Mouse (Mus musculus): ENCODE data around the gene Plpp3. TPM values are rescaled to one million over a fixed set of nuclear protein-coding genes. Genes with fewer than 3 reads are reported as not detected.

The Plpp3 gene
- polyA plus RNA-seq, 1 experiment from 2014 or later = 36.9 TPM

GRCm38 (mm10) chr4:105187873-105188272 lies 30.7 kb downstream of the Plpp3 start:
- H3K27ac ChIP-seq (ENCODE audit: low read depth) = no peak overlapping the region
- H3K36me3 ChIP-seq (ENCODE audit: control insufficient read depth, insufficient read depth, low read length) = no peaks in the 10 kb centered on the region
- H3K9me3 ChIP-seq (ENCODE audit: control insufficient read depth, low read length) = no peaks in the 10 kb centered on the region
- peaks cover 43% of the 10 kb centered on the region for H3K4me1 ChIP-seq (replicated peaks; ENCODE audit: control insufficient read depth, insufficient read depth, low read length)
- no peak overlapping the region for H3K4me2 ChIP-seq (ENCODE audit: low read length)
- WGBS = 62% methylated on average over 7 of the region's 7 CpGs
- no peak overlapping the region for H3K4me3 ChIP-seq (ENCODE audit: low read depth, low read length)
- no peak overlapping the region for H3K9ac ChIP-seq (ENCODE audit: low read length)
- no peaks in the 10 kb centered on the region for H3K27me3 ChIP-seq (replicated peaks; ENCODE audit: control insufficient read depth, insufficient read depth, low read length)
- no peak for DNase-seq (ENCODE audit: low spot score)
- no peak for ATAC-seq (replicated peaks; ENCODE audit: low FRiP score, low TSS enrichment, low read depth)

- Histone ChIP-seq H3K4me1 (replicated peaks; ENCODE audit: control insufficient read depth, insufficient read depth, low read length) (peaks cover 52% of the 10 kb centered on the region), H3K27ac (ENCODE audit: low read depth) (no peak overlapping the region), H3K9ac (ENCODE audit: low read length) (no peak overlapping the region), H3K27me3 (replicated peaks; ENCODE audit: control insufficient read depth, insufficient read depth, low read length) (no peaks in the 10 kb centered on the region), H3K4me3 (ENCODE audit: low read depth, low read length) (no peak overlapping the region), H3K36me3 (ENCODE audit: control insufficient read depth, insufficient read depth, low read length) (no peaks in the 10 kb centered on the region), H3K4me2 (ENCODE audit: low read length) (no peak overlapping the region), H3K9me3 (ENCODE audit: control insufficient read depth, low read length) (no peaks in the 10 kb centered on the region)
- ATAC-seq (replicated peaks; ENCODE audit: low FRiP score, low TSS enrichment, low read depth) = no peak
- 42% methylated on average over 7 of the region's 7 CpGs for WGBS
- no peak for DNase-seq (ENCODE audit: low spot score)
Measured at GRCm38 (mm10) chr4:105188801-105189200, 31.7 kb downstream of the Plpp3 start.

DNA sequence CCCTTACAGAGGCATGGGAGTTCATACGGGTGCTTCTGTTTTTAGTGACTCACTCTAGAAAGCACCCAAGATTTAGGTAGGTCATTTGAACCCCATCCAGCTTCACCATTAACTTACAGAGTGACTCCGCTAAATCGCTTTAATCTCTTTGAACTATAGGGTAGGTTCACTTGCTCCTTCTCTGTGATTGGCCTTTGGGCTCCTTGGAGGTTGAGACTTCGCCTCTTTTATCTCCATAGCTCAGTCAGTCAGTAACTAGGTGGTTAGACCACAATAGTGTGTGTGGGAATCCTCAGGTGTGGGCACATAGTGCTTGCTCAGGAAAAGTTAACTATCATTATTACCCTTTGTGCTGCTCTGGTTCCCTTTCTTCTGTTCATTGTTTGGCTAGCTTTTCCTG lies 33.7 kb downstream of the Plpp3 start:
- WGBS = 64% methylated on average over 4 of the region's 4 CpGs

GRCm38 (mm10) chr4:105191550-105191949 lies 34.4 kb downstream of the Plpp3 start:
- DNase-seq (ENCODE audit: low spot score) = no peak
- H3K4me2 ChIP-seq (ENCODE audit: low read length) = no peak overlapping the region

More for the DNA sequence above, 33.7 kb downstream of the Plpp3 start:
- H3K9ac ChIP-seq (ENCODE audit: low read length) = no peak overlapping the region
- ATAC-seq (replicated peaks; ENCODE audit: low FRiP score, low TSS enrichment, low read depth) (no peak), DNase-seq (ENCODE audit: low spot score) (no peak)
- no peaks in the 10 kb centered on the region for H3K27me3 ChIP-seq (replicated peaks; ENCODE audit: control insufficient read depth, insufficient read depth, low read length)
- peaks cover 59% of the 10 kb centered on the region for H3K4me1 ChIP-seq (replicated peaks; ENCODE audit: control insufficient read depth, insufficient read depth, low read length)
- H3K4me3 ChIP-seq (ENCODE audit: low read depth, low read length) = no peak overlapping the region
- no peak overlapping the region for H3K27ac ChIP-seq (ENCODE audit: low read depth)
- H3K4me2 ChIP-seq (ENCODE audit: low read length) = no peak overlapping the region
- peaks cover 10% of the 10 kb centered on the region; the same call in 1 of the 2 replicates for H3K36me3 ChIP-seq (ENCODE audit: control insufficient read depth, insufficient read depth, low read length)
- no peaks in the 10 kb centered on the region for H3K9me3 ChIP-seq (ENCODE audit: control insufficient read depth, low read length)

GRCm38 (mm10) chr4:105192665-105193064 lies 35.5 kb downstream of the Plpp3 start:
- Histone ChIP-seq H3K9ac (ENCODE audit: low read length) (no peak overlapping the region), H3K4me1 (replicated peaks; ENCODE audit: control insufficient read depth, insufficient read depth, low read length) (peaks cover 60% of the 10 kb centered on the region), H3K4me2 (ENCODE audit: low read length) (no peak overlapping the region), H3K27ac (ENCODE audit: low read depth) (0 out of 2 replicates have a peak overlapping the region, but pooled peaks have one; percentile 12), H3K4me3 (ENCODE audit: low read depth, low read length) (no peak overlapping the region), H3K9me3 (ENCODE audit: control insufficient read depth, low read length) (no peaks in the 10 kb centered on the region), H3K36me3 (ENCODE audit: control insufficient read depth, insufficient read depth, low read length) (peaks cover 19% of the 10 kb centered on the region), H3K27me3 (replicated peaks; ENCODE audit: control insufficient read depth, insufficient read depth, low read length) (no peaks in the 10 kb centered on the region)
- ATAC-seq (replicated peaks; ENCODE audit: low FRiP score, low TSS enrichment, low read depth) (no peak), DNase-seq (ENCODE audit: low spot score) (no peak)
- 8% methylated on average over 5 of the region's 5 CpGs for WGBS

More at GRCm38 (mm10) chr4:105191550-105191949, 34.4 kb downstream of the Plpp3 start:
- 33% methylated on average over 5 of the region's 5 CpGs for WGBS
- Histone ChIP-seq H3K4me1 (replicated peaks; ENCODE audit: control insufficient read depth, insufficient read depth, low read length) (peaks cover 60% of the 10 kb centered on the region), H3K9me3 (ENCODE audit: control insufficient read depth, low read length) (no peaks in the 10 kb centered on the region), H3K27ac (ENCODE audit: low read depth) (no peak overlapping the region), H3K9ac (ENCODE audit: low read length) (no peak overlapping the region), H3K27me3 (replicated peaks; ENCODE audit: control insufficient read depth, insufficient read depth, low read length) (no peaks in the 10 kb centered on the region), H3K36me3 (ENCODE audit: control insufficient read depth, insufficient read depth, low read length) (peaks cover 18% of the 10 kb centered on the region; the same call in 1 of the 2 replicates), H3K4me3 (ENCODE audit: low read depth, low read length) (no peak overlapping the region)
- no peak for ATAC-seq (replicated peaks; ENCODE audit: low FRiP score, low TSS enrichment, low read depth)

- Histone ChIP-seq H3K4me1 (replicated peaks; ENCODE audit: control insufficient read depth, insufficient read depth, low read length) (peaks cover 40% of the 10 kb centered on the region), H3K27me3 (replicated peaks; ENCODE audit: control insufficient read depth, insufficient read depth, low read length) (no peaks in the 10 kb centered on the region), H3K4me2 (ENCODE audit: low read length) (no peak overlapping the region), H3K4me3 (ENCODE audit: low read depth, low read length) (no peak overlapping the region), H3K36me3 (ENCODE audit: control insufficient read depth, insufficient read depth, low read length) (peaks cover 29% of the 10 kb centered on the region), H3K27ac (ENCODE audit: low read depth) (no peak overlapping the region), H3K9me3 (ENCODE audit: control insufficient read depth, low read length) (no peaks in the 10 kb centered on the region), H3K9ac (ENCODE audit: low read length) (no peak overlapping the region)
- WGBS = 76% methylated on average over 9 of the region's 9 CpGs
- DNase-seq (ENCODE audit: low spot score) (no peak), ATAC-seq (replicated peaks; ENCODE audit: low FRiP score, low TSS enrichment, low read depth) (no peak)
Measured at GRCm38 (mm10) chr4:105195256-105195655, 38.1 kb downstream of the Plpp3 start.

- no peak for ATAC-seq (replicated peaks; ENCODE audit: low FRiP score, low TSS enrichment, low read depth)
Measured at GRCm38 (mm10) chr4:105196099-105196498, 39.0 kb downstream of the Plpp3 start.

GRCm38 (mm10) chr4:105196993-105197765 lies 40.0 kb downstream of the Plpp3 start:
- no peak overlapping the region for H3K4me2 ChIP-seq (ENCODE audit: low read length)
- peaks cover 29% of the 10 kb centered on the region for H3K36me3 ChIP-seq (ENCODE audit: control insufficient read depth, insufficient read depth, low read length)
- no peak overlapping the region for H3K9ac ChIP-seq (ENCODE audit: low read length)
- no peaks in the 10 kb centered on the region for H3K9me3 ChIP-seq (ENCODE audit: control insufficient read depth, low read length)
- H3K4me1 ChIP-seq (replicated peaks; ENCODE audit: control insufficient read depth, insufficient read depth, low read length) = peaks cover 29% of the 10 kb centered on the region
- ATAC-seq (replicated peaks; ENCODE audit: low FRiP score, low TSS enrichment, low read depth) = no peak
- DNase-seq (ENCODE audit: low spot score) = no peak
- H3K27ac ChIP-seq (ENCODE audit: low read depth) = no peak overlapping the region
- no peak overlapping the region for H3K4me3 ChIP-seq (ENCODE audit: low read depth, low read length)
- H3K27me3 ChIP-seq (replicated peaks; ENCODE audit: control insufficient read depth, insufficient read depth, low read length) = no peaks in the 10 kb centered on the region
- WGBS = 70% methylated on average over 9 of the region's 9 CpGs

More at GRCm38 (mm10) chr4:105196099-105196498, 39.0 kb downstream of the Plpp3 start:
- no peak overlapping the region for H3K9ac ChIP-seq (ENCODE audit: low read length)
- no peaks in the 10 kb centered on the region for H3K27me3 ChIP-seq (replicated peaks; ENCODE audit: control insufficient read depth, insufficient read depth, low read length)
- no peak for DNase-seq (ENCODE audit: low spot score)
- peaks cover 29% of the 10 kb centered on the region for H3K36me3 ChIP-seq (ENCODE audit: control insufficient read depth, insufficient read depth, low read length)
- H3K4me1 ChIP-seq (replicated peaks; ENCODE audit: control insufficient read depth, insufficient read depth, low read length) = peaks cover 35% of the 10 kb centered on the region
- H3K27ac ChIP-seq (ENCODE audit: low read depth) = no peak overlapping the region
- no peak overlapping the region for H3K4me3 ChIP-seq (ENCODE audit: low read depth, low read length)
- WGBS = 50% methylated on average over 9 of the region's 9 CpGs
- H3K9me3 ChIP-seq (ENCODE audit: control insufficient read depth, low read length) = no peaks in the 10 kb centered on the region
- no peak overlapping the region for H3K4me2 ChIP-seq (ENCODE audit: low read length)

DNA sequence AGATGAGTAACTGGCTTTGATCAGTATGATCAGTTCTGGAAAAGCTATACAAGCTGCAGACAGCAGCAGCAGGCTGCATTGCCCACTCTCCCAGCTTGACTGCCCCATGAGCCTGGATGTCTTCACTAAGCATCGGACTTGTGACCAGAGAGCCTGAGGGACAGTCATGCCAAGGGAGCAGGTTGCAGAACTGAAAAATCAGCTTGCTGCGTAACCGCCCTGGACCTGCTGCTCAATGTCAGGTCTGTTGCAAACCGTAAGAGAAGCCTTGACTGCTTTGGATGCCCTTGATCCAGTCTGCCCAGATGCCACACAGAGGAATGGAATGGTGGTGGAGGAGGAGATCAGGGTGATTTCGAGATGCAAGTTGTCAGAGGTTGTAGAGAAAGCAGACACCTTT lies 41.5 kb downstream of the Plpp3 start:
- H3K9me3 ChIP-seq (ENCODE audit: control insufficient read depth, low read length) = no peaks in the 10 kb centered on the region
- peaks cover 20% of the 10 kb centered on the region for H3K4me1 ChIP-seq (replicated peaks; ENCODE audit: control insufficient read depth, insufficient read depth, low read length)
- H3K27ac ChIP-seq (ENCODE audit: low read depth) = no peak overlapping the region
- H3K27me3 ChIP-seq (replicated peaks; ENCODE audit: control insufficient read depth, insufficient read depth, low read length) = no peaks in the 10 kb centered on the region
- H3K36me3 ChIP-seq (ENCODE audit: control insufficient read depth, insufficient read depth, low read length) = peaks cover 29% of the 10 kb centered on the region
- no peak overlapping the region for H3K9ac ChIP-seq (ENCODE audit: low read length)
- no peak overlapping the region for H3K4me2 ChIP-seq (ENCODE audit: low read length)
- ATAC-seq (replicated peaks; ENCODE audit: low FRiP score, low TSS enrichment, low read depth) (no peak), DNase-seq (ENCODE audit: low spot score) (no peak)
- WGBS = 86% methylated on average over 5 of the region's 5 CpGs
- no peak overlapping the region for H3K4me3 ChIP-seq (ENCODE audit: low read depth, low read length)
